ENCODE assay signal across 10 mouse cellular contexts in the genomic region with DNA sequence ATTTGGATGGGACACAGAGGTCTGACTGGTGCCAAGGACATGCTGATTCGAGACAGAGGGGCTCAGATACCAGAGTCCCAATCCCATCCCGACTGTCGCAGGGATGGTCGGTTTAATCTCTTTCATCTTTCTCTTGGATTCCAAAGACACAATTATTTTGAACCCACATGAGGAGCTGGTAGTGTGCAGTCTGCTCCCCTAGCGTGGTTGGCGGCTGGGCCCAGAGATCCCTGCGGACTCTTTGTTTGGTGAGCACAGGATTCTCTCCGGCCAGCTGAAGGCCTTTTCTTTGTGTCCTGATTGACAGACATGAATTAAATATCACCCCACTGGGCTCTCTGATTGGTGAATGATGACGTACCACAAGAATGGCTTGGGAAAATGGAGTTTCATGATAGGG. TPM values are rescaled to one million over a fixed set of nuclear protein-coding genes. Genes with fewer than 3 reads are reported as not detected.
DNase-seq lines count a peak whose midpoint lies in the region; ATAC-seq lines count a peak whose summit lies in the region.
"Had no signal": no experiment of that assay in that cellular context is flagged by ENCODE, and none has a peak within 500 bp of the region (broad histone marks: within the 10 kb centered on the region; RNA-seq: fewer than 3 reads in every experiment).

No protein-coding gene starts in this region.

- H3K27me3 ChIP-seq in hindbrain, embryonic 14.5 days (ENCODE audit: control insufficient read depth, insufficient read depth, low read length), result no peaks in the 10 kb centered on the region
- no peaks in the 10 kb centered on the region for H3K27me3 ChIP-seq in neural tube, embryonic 13.5 days

- no peaks in the 10 kb centered on the region for H3K9me3 ChIP-seq in hindbrain, embryonic 14.5 days (ENCODE audit: control insufficient read depth, low read length)
- no peaks in the 10 kb centered on the region for H3K9me3 ChIP-seq in neural tube, embryonic 13.5 days

- WGBS in hindbrain, embryonic 14.5 days, result 10% methylated on average over 9 of the region's 9 CpGs
- 17% methylated on average over 9 of the region's 9 CpGs for WGBS in neural tube, embryonic 13.5 days

- no peaks in the 10 kb centered on the region for H3K36me3 ChIP-seq in hindbrain, embryonic 14.5 days (replicated peaks; ENCODE audit: control insufficient read depth, insufficient read depth)
- no peaks in the 10 kb centered on the region for H3K36me3 ChIP-seq in neural tube, embryonic 13.5 days

- peaks cover 30% of the 10 kb centered on the region for H3K4me1 ChIP-seq in hindbrain, embryonic 14.5 days (replicated peaks; ENCODE audit: control insufficient read depth, insufficient read depth, low read length)
- H3K4me1 ChIP-seq in neural tube, embryonic 13.5 days (replicated peaks), result peaks cover 34% of the 10 kb centered on the region

- ATAC-seq in hindbrain, embryonic 14.5 days (ENCODE audit: low FRiP score), result peak; percentile 87
- ATAC-seq in neural tube, embryonic 13.5 days (ENCODE audit: low read depth), result peak; percentile 84

- H3K27ac ChIP-seq in hindbrain, embryonic 14.5 days, result peak overlapping the region; percentile 96
- H3K27ac ChIP-seq in neural tube, embryonic 13.5 days (replicated peaks), result peak overlapping the region; percentile 94
- H3K27ac ChIP-seq: macrophage had no signal

- H3K4me2 ChIP-seq in hindbrain, embryonic 14.5 days (replicated peaks), result peak overlapping the region; percentile 34
- no peak overlapping the region for H3K4me2 ChIP-seq in neural tube, embryonic 13.5 days

- H3K4me3 ChIP-seq in hindbrain, embryonic 14.5 days (replicated peaks; ENCODE audit: low read length), result no peak overlapping the region
- H3K4me3 ChIP-seq in neural tube, embryonic 13.5 days, result no peak overlapping the region

- H3K9ac ChIP-seq in hindbrain, embryonic 14.5 days, result peak overlapping the region; percentile 46
- H3K9ac ChIP-seq in neural tube, embryonic 13.5 days, result peak overlapping the region; percentile 51

- DNase-seq in layer of hippocampus, adult 11-12 months (ENCODE audit: low spot score), result peak; percentile 44
- DNase-seq in layer of hippocampus, postnatal 36 days, result no peak
- DNase-seq in embryo, embryonic 11 days, result peak; percentile 84
- DNase-seq in hindbrain, embryonic 14.5 days (ENCODE audit: low spot score), result peak; percentile 81
- no peak for DNase-seq in yolk sac, embryonic 10.5 days (ENCODE audit: low spot score)
- no peak for DNase-seq in spleen, postnatal 36 days (ENCODE audit: low spot score in 2 of 2)
- DNase-seq in thymus, postnatal 0 days (ENCODE audit: low spot score), result no peak
- DNase-seq: adrenal gland, postnatal 14 days had no signal

RNA-seq across cellular contexts. Expression of a gene that starts 41.5 kb away (rescaled TPM):
- total RNA-seq in layer of hippocampus, postnatal 36 days (2021), result 100 to 1,000 TPM; 331 to 369 TPM
- 49.3 and 49.4 TPM in 2 replicates for polyA plus RNA-seq in hindbrain, embryonic 14.5 days (2014; fragmentation: Nextera tagmentation; extraction: Ambion mirVana)
- 33.9 and 34.9 TPM in 2 replicates for polyA plus RNA-seq in neural tube, embryonic 13.5 days (2015; fragmentation: Nextera tagmentation; extraction: Ambion mirVana)
- 2.4 and 2.8 TPM in 2 replicates for polyA plus RNA-seq in thymus, postnatal 0 days (2015; fragmentation: Nextera tagmentation; extraction: Ambion mirVana)

Comparison
In these comparisons a context has a peak if more than half of its experiments do, and no peak if none do; other contexts are left out.
1. DNase-seq: peak in layer of hippocampus, adult 11-12 months (single experiment), embryo, embryonic 11 days (single experiment) and hindbrain, embryonic 14.5 days (single experiment); none in layer of hippocampus, postnatal 36 days (0 of 2), yolk sac, embryonic 10.5 days (single experiment), spleen, postnatal 36 days (0 of 2) and thymus, postnatal 0 days (single experiment).